Mouse (Mus musculus) brain, embryonic 14.5 days (tissue): ENCODE measurements at regions not wholly inside any gene's neighbourhood (a gene's known extent, or its start where the extent isn't known, plus 50 kb on each side); places are given as distances from the start of the nearest gene placed in this dataset.

ENCODE experiments used
- DNase-seq: peaks from one replicate; pipeline ENCODE4 v3.0.0-alpha.2; 2011; ENCODE audit warnings: low read depth
- CTCF ChIP-seq: fragments of 200-500 bp; IDR thresholded peaks from 2 replicates; pipeline ENCODE4 v1.5.1; 2012; ENCODE audit warnings: inconsistent platforms, mild to moderate bottlenecking, moderate library complexity, borderline replicate concordance; ENCODE audit not compliant: insufficient read depth, insufficient read length; ENCODE audit errors: extremely low read depth
- POLR2A ChIP-seq: fragments of 200-500 bp; IDR thresholded peaks from 2 replicates; pipeline ENCODE4 v1.6.1; 2012; ENCODE audit warnings: mild to moderate bottlenecking, inconsistent platforms, borderline replicate concordance; ENCODE audit not compliant: poor library complexity, insufficient read depth, insufficient read length, severe bottlenecking; ENCODE audit errors: extremely low read depth

GRCm38 (mm10) chr5:100220320-100220719 lies 60.7 kb upstream of the Tmem150c start:
- no peak for DNase-seq
- no peak for TF ChIP-seq CTCF
- no peak for TF ChIP-seq POLR2A

GRCm38 (mm10) chr5:100218256-100218851 lies 58.7 kb upstream of the Tmem150c start:
- no peak for DNase-seq
- TF ChIP-seq POLR2A (no peak), CTCF (no peak)

GRCm38 (mm10) chr5:100217178-100218035 lies 57.8 kb upstream of the Tmem150c start:
- no peak for DNase-seq
- TF ChIP-seq CTCF (no peak), POLR2A (no peak)

GRCm38 (mm10) chr5:100213901-100214300 lies 54.3 kb upstream of the Tmem150c start:
- no peak for DNase-seq
- TF ChIP-seq CTCF (no peak), POLR2A (no peak)

GRCm38 (mm10) chr5:100210708-100211107 lies 51.1 kb upstream of the Tmem150c start:
- TF ChIP-seq CTCF (no peak), POLR2A (no peak)
- no peak for DNase-seq
